Mouse (Mus musculus) layer of hippocampus, adult 8-10 months (tissue): ENCODE results near the gene Eed. TPM values are rescaled to one million over a fixed set of nuclear protein-coding genes. Genes with fewer than 3 reads are reported as not detected.
A peak's percentile ranks its signal among the peaks of the same experiment; 100 is the strongest.
"Not testable (repeated sequence)": the region's sequence is repeated elsewhere in the genome, so short reads cannot be mapped to it uniquely, and the experiment has no call there.

Experiments
- DNase-seq, 2 experiments: peaks; one replicate each; pipeline ENCODE4 v3.0.0; 2022; ENCODE audit warnings: low spot score in 2 of 2
- total RNA-seq, 4 experiments: library from RNA; stranded (reverse); gene quantifications; 2 replicates each; pipeline ENCODE4 v1.2.4; 2022

The Eed gene
- 10 to 100 TPM; 28.4 to 37.7 (median 34.0) TPM for total RNA-seq

- DNase-seq = peak; percentile 89 to 92
Observed at GRCm38 (mm10) chr7:89980485-89981422, at the start of gene Eed. Eed (minus strand) TSS chr7:89980983.

DNA sequence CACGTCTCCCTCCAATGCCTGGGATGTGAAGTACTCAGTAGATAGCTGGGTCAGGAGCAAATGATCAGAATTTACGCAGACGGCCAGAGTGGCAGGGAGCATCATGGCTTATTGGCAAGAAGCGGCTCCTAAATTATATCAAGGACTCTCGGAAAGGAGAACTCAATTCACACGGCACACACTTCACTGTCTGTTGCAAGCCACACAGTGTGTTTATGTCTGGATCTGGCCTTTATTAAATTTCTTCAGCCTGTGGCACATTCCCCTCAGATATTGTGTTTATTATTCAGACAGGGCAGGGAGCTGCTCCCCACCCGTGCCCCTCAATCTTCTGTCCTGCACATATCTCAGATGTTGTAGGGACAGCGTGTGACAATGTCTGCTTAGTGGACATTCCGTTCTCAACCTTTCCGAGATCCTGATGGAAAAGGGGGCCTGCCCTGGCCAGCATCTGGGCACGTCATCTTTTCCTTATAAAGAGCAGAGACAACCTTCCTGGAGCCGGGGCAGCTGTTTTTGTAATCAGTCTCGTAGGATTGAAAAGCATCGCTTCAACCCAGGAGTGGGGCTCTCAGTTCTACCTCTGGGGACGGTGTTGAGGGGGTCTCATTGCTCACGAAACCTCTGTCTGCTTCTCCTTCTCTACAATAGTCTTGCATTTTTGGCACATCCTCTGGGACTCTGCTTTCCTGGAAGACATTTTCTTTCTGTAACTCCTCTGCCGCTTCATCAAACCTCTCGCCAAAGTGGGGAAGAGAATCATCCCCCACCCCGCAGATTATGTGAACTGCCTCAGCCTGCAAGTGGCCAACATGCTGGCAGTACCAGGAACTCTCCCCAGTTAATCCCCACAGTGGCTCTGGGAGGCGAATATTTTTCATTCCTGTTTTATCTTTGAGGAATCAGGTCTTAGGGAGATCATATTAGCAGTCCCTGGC lies 49.0 kb upstream of the Eed start:
- no peak for DNase-seq

GRCm38 (mm10) chr7:90028888-90029547 lies 48.2 kb upstream of the Eed start:
- DNase-seq = peak; percentile 73 to 74

DNA sequence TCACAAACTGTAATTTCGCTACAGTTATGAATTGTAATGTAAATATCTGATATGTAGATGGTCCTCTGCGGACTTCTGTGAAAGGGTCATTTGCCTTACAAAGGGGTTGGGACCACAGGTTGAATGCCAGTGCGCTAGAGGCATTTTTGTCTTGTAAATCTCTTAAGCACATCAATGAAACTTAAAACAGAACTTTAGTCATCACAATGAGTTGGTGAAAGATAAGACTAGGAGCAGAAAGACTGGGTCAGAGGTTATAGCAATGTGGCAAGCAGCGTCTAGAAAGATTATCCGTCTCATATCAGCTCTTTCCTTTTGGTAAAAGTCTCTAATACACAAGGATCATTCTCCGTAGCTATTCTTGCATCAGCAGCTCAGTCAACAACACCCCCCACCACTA lies 44.2 kb upstream of the Eed start:
- no peak for DNase-seq

DNA sequence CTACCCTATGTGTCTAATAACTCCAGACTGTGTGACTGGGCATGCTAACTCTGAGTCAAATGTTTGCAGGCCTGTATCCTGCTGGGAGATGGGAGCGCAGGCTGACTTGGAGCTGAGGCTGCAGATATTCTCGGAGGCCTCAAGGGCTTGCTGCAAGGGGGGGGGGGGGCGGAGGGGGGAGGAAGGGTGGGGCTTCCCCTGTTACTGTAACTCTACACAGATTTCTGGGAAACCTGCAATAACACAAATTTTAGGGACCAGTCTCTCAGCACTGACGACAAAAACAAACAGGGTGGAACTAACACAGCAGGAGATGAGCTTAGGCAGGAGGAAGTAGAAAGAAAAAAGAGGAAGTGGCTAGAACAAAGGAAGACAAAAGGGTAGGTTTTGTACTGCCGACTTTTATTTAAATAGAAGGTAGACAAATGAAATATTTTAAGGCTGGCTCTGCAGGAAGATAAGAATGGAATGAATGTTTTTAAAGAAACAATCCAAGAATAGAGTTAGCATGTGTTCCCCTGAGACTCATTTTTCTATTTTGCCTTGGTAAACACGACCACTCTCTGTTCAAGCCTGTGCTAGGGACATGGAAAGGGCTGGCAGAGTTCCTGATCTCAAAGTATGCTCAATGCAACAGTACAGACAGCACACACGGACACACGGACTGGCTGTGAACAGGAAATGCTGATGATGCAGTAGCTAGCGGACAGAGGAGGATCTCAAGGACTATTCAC lies 42.4 kb upstream of the Eed start:
- no peak for DNase-seq

DNA sequence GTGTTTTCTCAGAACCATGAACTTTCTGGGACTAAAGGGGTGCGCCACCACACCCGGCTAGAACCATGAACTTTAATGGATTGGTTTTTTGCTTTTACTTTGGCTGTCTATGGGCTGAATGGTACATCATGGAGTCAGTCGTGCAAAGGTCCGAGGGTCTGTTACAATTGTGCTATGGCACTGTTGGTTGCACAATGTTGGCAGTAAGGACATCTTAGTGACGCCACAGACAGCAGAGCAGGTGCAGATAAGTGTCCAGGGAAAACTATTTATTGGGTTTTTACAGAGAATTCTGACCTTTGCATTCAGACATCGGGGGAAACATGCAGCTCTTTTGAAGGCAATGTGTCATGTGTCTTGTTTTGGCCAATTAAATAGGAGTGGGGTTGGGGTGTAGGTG lies 39.5 kb upstream of the Eed start:
- no peak for DNase-seq

DNA sequence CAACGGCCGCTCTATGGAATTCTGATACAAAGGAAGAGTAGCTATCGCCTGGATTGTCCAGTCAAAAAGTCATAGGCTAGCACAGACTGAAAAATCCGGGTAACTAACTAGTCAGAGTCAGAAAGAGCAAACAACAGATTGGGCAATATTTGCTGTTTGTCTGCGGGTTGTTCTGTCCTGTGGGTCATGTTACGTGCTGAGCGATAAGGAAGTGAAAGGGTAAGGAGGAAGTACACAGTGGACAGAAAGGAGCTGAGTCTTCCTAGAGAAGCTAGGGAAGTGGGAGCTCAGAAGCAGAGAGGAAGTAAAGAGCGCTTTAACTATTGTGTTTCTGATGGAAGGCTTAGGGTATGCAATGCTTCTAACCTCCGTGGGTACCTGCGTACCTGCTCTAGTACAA lies 38.8 kb upstream of the Eed start:
- DNase-seq = no peak

DNA sequence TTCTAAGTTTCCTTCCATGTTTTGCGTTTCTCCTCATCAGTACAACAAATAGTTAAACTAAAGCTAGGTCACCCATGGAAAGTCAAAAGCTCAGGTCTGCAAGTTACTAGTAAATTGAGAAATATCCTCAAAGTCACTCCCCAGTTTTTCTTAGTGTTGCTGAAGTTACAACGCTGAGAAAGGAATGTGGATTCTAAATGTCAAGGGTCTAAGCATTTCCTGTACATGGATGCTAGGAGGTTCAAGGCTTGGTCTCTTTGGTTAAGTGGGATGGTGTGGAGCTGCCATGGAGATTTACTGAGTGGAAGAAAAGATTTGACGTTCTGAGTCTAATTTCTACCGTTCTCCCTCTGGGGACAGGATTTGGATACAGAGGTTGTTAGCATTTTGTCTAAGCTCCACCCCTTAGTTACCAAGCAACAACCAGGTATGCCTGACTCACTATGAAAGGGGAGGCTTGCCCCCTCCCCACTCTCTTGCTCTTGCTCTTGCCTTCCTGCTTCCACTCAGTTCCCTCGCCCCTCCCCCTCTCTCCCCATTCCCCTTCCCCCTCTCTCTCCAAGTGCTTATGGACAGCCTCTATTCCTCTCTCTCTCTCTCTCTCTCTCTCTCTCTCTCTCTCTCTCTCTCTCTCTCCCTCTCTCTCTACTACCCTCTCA lies 36.3 kb upstream of the Eed start:
- DNase-seq = no peak

DNA sequence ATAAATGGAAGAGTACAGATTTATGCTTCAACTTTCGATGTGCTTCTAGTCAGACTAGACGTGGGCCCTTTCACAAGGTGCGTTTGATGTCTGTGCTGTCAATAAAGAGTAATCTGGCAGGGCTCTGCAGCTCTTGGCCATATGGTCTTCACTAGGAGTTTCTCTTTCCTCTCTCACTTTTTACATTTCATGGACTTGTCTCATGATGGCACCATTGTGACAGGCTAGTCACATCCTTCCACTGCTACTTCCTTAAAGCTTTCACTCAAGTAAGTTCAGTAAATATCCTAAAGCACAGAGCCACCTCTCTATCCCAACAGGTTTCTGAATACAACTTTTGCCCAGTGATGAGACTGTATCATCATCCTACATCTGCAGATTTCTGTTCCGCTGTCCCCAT lies 35.7 kb upstream of the Eed start:
- no peak for DNase-seq

- DNase-seq = no peak
Observed at GRCm38 (mm10) chr7:90006667-90007653, 26.2 kb upstream of the Eed start.

- no peak for DNase-seq
Observed at GRCm38 (mm10) chr7:90004781-90005180, 24.0 kb upstream of the Eed start.

DNA sequence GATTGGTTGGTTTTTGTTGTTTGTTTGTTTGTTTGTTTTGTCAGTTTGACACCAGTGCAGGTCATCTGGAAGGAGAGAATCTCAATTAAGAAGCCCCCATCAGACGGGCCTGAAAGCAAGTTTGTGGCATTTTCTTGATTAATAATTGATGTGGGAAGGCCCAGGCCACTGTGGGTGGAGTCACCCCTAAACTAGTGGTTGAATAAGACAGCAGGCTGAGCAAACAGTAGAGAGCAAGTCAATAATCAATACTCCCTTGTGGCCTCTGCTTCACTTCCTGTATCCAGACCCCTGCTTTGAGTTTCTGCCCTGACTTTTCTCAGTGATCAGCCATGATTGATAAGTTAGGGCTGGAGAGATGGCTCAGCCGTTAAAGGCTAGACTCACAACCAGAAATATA lies 21.6 kb upstream of the Eed start:
- DNase-seq = no peak

DNA sequence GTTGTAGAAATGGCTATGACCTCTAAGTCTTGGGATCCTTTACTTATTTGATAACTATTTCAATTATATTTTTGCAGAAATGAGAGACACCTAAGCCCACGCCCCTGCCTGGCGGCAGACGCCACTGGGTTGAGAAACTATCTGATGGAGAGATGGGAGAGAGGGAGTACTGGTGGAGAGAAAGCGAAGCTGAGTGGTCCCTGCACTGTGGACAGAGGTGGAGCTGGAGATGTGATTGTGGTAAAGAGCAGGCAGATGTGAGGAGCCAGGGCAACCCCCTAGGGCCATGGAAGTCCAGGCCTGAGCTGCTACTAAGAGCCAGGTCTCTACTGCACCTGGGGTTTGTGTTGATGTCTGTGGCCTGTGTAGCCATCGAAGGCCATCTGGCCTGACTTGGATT lies 18.7 kb upstream of the Eed start:
- DNase-seq = no peak

DNA sequence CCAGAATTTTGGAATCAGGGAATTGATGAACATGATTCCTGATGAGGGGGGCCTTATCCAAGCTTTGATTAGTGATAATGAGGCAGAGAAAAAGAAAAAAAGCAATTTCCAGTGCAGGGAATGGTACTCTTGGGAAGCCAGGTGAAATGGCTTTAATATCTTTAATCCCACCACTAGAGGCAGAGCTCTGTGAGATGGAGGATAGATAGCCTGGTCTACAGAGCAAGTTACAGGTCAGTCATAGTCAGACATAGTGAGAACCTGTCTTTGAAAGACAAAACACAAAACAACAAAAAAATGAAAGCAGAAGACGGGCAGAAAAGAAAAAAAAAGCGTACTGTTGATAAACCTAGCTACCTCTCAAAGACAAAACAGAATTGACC lies 17.8 kb upstream of the Eed start:
- no peak for DNase-seq

GRCm38 (mm10) chr7:89998006-89998623 lies 17.3 kb upstream of the Eed start:
- peak in 1 of 2 experiments; percentile 43 for DNase-seq

DNA sequence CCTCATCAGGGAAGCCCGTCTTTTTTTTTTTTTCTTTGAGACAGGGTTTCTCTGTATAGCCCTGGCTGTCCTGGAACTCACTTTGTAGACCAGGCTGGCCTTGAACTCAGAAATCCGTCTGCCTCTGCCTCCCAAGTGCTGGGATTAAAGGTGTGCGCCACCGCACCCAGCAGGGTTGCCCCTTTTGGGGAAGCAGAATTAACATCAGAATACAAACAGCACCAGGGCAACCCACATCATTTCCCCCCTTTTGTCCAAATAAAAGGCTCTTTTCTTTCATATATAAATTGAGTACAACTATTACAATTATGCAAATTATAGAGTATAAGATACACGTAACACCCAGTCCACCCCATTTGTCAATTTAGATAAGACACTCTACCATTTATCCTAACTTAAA lies 16.7 kb upstream of the Eed start:
- DNase-seq = not testable (repeated sequence)

DNA sequence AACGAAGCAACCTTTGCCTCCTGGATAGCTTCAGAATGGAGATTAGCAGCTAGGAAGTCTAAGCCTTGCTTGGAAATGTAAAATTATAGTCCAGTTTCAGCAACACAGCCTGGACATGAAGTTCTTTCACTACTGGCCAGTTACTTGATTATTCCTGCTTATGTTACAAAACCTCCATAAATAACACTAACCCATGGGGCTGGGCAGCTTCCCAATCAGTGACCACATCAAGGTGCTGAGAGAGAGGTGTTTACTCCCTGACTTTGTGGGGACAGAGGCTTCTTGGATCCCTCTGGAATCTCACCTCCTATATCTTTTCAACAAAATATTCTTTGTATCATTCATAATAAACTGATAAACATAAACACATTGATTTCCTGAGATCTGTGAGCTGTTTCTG lies 12.3 kb upstream of the Eed start:
- DNase-seq = no peak

DNA sequence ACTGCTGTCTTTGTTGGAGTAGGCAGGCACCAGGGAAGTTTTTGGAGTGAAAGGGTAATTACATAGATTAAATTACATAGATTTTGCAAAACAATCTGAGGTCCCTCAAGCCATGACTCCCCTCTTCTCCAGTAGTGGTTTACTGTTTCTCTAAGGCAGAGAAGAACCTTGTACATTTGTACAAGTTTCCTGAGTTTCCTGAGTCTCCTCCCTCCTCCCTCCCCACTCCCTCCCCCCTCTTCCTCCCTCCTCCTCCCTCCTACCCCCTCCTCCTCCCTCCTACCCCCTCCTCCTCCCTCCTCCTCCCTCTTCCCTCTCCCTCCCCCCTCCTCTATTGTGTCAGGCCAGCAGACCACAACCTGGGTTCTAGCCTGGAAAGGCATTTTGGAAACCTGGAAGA lies 3.6 kb upstream of the Eed start:
- no peak for DNase-seq

DNA sequence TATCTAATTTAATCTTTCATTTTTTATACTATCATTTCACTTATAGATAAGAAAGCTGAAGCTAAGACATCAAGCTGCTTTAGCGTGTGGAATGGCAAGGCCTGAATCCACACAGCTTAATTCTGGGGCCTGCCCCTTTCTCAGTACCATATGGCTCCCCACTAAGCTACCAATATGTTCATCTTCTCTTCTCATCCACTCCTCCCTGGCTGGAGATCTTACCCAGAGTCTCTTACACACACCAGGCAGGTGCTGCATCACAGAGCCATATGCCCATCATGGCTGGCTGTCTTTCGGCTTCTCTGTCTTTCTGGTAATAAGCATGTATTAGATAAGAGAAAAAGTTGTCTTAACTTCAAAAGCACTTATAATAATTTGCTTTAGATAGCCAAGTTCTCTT lies 2.7 kb upstream of the Eed start:
- DNase-seq = no peak
